Mouse (Mus musculus) c-Kit-negative CD71-positive TER-119-positive erythroid progenitor cells, embryonic 14.5 days (primary cell): ENCODE data around the gene 1700018B08Rik.

Source experiments
- DNase-seq: peaks from one replicate; pipeline ENCODE4 v3.0.0-alpha.2; 2013; ENCODE audit warnings: low read depth, low spot score

1700018B08Rik gene

DNA sequence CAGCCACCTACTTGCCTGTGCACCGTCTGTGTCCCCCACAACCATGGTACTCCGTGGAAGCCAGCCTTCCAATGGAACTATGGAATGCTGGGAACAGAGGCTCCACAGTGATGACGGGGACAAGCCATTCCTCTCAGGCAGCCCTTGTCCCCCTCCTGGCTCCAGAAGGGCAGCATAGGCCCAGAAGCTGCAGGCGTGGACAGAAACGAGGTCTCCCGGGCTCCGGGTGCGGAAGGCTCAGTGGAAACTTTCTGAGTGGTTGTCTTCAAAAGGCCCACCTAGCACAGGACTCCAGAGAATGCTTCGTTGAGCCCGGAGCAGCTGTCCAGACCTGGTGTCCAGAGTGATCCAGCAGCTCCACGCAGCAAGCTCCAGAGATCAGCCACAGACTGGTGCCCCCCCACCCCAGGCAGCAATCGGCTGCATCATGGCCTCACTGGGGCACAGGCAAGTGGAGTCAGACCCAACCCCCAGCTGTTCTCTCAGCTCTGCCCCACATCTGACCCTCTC is at the start of gene 1700018B08Rik:
TSS of gene 1700018B08Rik (minus strand) at position 45 of the 510 bp plus-strand sequence.
- DNase-seq: no peak

DNA sequence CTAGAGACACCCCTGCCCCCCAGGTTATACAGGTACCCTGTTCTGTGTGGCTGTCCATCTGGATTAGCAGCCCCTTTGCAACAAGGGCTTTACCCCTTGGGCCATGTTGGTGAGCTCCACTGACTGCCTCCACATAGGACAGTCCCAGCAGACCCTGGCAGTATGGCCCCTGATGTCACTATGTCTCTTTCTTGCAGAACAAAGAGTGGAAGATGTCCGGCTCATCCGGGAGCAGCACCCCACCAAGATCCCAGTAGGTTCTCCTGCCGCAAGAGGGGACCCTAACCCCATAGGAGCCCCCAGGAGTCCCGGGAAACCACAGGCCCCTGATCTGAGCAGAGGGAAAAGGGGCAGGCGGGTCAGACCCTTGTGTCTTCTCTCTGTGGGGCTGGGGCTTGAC is 49.2 kb upstream of the 1700018B08Rik start:
- DNase-seq: no peak

DNA sequence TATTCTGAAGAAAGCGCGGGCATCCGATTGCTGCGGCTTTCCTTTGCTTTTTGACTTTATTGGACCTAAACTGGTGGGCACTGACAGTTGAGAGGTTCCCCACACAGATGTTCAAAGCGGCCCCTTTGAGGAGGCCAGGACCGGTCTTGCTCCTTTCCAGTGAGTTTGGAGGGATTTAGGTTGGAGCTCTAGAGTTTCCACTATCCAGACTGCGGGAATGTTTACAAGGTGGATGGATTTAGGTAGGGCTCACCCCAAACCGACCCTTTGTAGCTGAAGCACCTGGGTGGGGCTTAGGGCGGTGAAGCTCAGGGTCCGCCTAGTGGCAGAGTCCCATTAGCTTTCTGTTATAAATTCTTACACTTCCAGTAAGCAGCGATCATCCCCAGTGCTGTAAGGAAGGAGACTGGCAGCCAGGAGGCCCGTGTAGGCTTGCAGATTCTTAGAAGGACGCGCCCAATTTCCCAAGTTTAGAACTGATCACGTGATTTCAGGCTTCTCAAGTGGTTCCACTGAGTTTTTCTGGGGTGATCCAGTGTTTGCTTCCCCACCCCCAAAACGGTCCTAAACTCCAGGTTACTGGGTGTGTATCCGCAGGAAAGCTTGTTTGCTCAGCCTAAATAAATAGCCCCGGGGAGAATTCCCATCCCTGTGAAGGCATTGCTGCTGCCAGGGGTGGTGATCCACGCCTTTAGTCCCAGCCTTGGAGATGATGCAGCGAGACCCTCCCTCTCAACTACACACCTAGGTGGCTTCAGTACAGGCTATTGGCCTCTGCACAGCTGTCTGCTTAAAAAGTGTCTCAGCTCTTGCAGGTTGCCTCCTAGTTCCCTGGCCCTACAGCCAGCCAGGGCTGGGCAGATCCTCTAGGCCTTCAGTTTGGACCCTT is 47.3 kb upstream of the 1700018B08Rik start:
- DNase-seq: peak; percentile 64

DNA sequence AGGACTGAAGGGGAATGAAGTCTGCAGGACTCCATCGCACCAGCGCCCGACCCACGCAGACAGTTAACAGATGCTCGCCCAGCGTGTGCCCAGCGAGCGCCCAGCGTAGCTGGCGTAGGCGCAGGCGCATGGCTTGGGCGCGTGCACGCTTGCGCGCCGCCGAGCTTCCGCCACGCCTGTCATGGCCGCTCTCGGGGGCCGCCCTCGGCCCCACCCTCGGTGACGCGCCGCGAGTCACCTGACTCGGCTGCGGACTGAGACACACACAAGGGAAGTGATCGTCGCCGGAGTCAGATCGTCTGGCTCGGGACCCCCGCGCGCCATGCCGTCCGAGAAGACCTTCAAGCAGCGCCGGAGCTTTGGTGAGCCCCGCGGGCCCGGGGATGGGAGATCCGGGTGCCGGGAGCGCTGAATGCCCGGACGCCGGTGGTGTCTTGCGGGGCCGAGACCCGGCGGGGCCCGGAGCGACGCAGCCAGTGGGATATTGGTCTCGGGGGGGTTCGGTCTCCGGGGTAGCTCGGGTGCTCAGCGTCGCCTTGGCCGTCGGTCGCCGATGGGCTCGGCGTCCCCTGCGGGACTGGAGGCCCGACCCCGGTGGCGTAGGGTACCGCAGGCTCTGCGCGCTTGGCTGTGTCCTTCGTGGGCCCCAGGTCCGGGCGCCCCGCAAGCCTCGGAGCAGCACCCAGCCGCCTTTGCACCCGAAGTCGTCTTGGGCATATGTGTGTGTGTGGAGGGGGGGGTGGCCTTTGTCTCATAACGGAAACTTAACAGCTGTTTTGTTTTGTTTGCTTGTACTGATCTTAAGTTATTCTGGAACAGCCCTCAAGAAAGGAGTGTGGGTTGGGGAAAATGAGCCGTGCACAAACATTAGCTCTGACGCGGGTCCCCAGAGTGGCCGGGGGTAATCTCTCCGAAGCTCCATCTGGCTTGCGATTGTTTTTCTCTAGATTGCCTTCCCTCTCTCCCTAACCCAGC is 46.4 kb upstream of the 1700018B08Rik start, which contains the start of gene Map1lc3b:
TSS of gene Map1lc3b (plus strand) at position 159 of the 975 bp plus-strand sequence.
- peak; percentile 90 for DNase-seq

DNA sequence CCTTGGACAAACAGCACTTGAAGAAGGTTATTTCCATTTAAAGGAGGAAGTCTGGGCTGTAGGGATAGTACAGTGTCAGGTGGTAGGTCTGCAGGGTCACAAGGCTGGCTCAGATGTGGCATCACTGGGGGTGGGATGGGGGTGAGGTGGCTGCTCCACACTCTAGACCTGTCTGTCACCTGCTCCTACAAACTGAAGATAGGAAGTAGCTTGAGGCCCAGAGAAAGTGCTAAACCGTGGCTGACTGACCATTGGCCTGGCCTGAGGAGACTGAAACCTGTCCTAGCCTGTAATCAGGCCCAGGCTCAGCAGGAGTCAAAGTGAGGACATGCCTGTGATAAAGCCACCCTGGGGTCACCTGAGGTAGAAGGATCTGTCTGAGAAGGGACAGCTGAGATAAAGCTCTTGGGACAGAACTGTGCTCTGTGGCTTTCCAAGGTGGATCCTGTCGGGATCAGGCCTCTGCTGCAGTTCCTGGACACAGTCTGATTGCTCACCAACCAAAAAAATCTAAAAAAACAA is 45.1 kb upstream of the 1700018B08Rik start:
- peak; percentile 44 for DNase-seq

DNA sequence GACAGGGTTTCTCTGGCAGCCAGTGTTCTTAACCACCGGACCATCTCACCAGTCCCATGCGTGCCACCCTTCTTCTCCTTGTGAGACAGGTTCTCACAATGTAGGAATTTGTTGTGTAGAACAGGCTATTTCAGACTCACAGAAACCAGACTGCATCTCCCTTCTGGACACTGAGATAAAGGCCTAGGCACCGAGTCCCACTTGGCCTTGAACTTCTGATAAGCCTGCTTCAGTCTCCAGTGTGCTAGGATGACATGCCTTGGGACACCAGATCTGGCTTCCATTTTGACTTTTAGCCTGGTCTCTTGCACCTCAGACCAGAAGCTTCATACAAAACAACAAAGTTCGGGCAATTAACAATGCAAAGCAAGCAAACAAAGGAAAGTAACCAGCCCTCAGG is 44.6 kb upstream of the 1700018B08Rik start:
- peak; percentile 81 for DNase-seq

DNA sequence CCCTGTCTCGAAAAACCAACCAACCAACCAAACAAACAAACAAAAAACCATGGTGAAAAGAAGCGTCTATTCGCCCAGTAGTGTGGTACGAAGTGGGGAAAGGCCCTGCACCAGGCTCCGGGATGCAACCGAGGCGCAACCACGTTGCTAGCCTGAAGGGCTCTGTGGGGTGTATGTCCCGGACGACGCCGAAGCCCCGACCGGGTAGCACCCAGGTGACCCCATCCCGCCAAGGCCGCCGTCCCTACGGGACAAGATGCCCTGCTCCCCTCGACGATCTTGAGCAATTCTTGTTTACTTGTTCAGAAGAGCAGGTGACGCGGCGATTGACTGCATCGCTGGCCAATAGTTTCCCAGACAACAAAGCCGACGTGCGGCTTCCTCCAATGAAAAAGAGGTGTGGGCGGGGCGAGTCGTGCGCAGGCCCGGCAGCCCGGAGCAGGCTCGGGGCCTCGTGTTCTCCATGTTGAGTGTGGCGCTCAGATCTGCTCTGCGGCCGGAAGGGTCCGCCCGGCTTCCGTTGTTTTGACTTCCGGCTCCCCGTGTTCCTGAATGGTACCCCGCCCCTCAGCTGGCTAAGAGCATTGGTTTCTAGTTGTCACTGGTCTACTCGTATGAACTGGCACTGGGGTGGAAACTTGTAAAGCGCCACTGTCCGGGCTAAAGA is 41.2 kb upstream of the 1700018B08Rik start:
- DNase-seq: peak; percentile 98

DNA sequence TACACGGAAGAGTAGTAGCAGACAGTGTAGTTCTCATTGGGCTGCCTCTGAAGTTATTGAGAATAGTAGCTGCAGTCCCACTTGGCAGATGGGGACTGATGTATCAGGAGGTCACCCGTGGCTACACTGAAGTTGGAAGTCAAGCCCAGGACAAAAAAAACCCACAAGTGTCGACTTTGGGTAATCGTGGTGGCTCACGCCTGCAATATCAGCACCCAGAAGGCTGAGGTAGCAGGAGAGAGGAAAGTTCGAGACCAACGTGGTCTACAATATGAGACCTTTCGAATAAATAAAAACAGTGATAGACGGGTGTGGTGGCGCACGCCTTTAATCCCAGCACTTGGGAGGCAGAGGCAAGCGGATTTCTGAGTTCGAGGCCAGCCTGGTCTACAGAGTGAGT is 40.6 kb upstream of the 1700018B08Rik start:
- DNase-seq: no peak

DNA sequence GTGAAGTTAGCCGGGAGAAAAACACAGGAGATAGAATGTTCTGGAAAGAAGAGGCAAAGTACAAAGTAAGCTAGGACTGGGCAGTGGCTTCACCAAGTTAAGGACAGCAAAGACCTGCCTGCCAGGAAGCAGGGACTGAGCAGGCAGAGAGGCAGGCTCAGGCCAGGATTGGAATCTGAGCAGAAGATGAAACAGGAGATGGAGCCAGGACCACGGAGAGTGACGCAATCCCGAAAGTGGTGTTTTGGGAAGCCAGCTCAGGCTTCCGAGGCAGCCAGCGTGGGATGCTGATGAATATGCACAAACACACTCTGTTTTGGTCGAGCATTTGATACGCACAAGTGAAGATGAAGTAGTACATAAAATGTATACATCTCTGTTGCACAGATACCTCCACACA is 39.5 kb upstream of the 1700018B08Rik start:
- DNase-seq: no peak

DNA sequence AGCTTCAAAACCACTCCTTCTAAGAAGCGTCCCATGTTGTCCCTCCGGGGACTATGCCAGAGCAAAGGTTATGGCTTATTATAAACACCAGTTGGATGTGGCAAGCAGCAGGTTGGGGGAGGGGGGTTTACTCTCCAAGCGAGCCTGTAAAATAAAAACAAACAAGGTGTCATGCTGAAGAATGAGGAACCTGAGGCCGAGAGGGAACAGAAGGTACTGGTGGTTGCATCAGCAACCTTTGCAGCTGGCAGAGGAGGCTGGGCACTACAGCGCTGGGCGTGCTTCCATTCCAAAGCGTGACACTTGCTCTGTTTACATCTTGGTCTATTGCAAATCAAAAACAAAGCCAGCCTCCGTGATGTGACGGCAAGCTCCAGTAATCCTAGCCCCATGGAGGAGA is 36.3 kb upstream of the 1700018B08Rik start:
- no peak for DNase-seq

DNA sequence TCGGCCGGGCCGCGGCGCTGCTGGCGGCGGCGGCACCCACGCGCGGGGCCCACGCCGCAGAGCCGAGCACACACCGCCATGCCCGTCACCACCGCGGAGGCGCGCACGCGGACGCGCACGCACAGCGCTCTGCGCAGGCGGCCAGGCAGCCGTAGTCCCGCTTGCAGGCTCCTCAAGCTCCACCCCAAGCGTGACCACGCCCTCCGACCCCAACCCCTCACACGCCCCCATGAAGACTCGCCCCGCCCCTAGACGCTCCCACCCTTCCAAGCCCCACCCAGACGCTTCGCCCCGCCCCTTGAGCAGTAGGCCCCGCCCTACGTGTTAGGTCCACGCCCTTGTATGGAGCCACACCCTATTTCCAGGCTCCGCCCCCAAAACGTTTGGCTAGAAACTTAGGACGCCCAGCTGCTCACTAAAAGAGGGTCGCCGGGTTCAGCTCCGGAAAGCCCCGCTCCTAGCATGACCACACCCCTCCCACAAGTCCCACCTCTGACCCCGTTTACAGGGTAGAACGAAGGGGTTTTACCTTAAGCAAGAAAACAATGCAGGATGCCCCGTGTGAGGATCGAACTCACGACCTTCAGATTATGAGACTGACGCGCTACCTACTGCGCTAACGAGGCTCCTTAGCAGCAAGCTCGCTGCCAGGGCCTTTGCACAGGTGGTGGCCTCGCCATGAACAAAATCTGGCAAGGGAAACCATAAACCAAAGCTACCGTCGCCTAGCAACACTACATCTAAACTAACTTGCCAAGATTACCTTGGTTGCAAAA is 34.7 kb upstream of the 1700018B08Rik start, which contains the start of gene Fbxo31:
TSS of gene Fbxo31 (minus strand) at position 131 of the 776 bp plus-strand sequence.
- DNase-seq: peak; percentile 85

DNA sequence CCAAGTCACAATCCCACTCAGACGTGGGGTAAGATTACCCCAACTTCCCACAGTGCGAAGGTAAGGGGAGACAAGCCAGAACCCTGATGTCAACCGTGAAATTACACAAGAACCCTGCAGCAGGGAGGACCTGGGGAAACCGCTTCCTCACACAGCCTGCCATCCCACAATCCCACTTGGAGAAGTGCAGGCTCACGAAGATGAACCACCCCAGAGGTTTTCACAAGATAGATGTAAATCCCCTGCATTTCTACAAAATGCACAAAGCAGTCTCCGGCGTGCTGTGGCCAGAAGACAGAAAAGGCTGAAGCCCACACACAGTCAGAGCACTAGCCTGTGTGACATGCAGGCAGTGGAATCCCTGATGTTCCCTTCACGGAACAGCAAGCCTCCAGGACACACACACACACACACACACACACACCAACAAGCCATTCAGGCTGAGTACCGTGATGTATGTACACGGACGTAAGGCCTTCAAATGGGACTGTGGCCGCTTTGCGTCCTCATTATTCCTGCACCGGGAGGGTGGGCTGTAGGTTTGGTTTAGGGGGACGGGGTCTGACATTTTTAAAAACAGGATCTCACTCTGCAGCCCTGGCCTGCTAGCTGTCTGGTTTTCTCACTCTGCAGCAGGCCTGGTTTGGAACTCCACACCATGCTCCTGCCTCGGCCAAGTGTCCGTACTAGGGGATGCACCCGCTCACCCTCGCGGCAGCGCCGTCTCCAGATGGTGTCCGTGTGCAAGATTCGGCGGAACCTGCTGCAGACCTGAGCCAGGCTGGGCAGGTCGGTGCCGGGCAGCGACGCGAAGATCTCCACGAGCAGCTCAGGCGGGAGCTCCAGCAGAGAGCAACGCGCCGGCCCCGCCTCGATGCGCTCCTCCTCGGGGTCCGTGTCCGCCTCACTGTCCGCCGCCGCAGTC is 33.9 kb upstream of the 1700018B08Rik start:
- no peak for DNase-seq

DNA sequence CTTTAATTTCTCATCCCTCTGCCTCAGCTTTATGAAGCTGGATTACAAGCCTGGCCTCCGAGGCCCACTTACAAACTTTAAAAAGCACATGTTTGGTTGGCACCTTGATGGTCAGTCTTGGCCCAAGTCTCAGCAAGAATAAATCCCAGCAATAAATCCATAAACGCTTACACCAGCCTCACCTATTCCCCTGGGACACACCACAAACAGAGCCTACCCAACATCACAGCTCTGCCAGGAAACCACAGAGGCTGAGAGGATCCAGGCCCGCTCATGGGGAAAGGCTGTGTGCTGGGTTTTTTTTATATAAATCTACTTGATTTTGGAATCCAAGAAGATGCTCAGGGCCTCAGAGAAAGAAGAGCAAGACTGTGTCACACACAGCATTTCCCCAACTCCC is 31.5 kb upstream of the 1700018B08Rik start:
- no peak for DNase-seq

DNA sequence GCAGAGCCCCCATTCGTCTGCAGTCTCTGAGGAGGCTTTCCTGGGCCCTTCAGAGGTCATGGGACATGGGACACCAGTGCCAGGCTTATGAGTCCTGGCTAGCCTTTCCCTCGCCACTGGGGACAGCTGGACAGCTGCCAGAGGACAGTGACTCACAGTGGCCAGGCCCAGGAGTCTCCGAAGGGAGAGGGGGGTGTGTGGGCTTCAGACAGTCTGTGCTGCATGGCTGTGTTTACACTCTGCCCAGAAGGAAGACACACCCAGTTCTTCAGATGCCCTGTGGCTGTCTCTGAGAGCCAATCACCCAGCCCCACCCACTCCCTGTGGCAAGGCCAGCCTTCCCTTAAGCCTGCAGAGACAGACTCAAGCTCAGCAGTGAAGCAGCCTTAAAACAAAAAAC is 29.2 kb upstream of the 1700018B08Rik start:
- DNase-seq: no peak

DNA sequence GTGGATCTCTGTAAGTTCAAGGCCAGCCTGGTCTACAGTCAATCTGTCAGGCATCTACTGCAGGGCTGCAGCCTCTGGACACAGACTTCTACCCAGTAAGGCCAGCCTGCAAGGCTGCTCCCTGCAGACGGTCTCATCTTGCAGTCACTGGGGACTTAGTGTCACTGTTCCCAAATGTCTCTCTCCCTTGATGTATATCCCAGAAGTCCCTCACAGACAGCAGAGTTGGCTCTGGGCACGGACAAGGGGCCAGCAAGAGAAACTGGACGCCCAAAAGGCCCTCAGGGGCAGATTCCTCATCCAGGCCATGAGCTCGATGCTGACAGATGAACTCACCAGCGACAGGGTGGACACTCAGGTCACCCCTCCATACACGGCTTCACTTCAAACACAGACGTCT is 28.0 kb upstream of the 1700018B08Rik start:
- DNase-seq: no peak

DNA sequence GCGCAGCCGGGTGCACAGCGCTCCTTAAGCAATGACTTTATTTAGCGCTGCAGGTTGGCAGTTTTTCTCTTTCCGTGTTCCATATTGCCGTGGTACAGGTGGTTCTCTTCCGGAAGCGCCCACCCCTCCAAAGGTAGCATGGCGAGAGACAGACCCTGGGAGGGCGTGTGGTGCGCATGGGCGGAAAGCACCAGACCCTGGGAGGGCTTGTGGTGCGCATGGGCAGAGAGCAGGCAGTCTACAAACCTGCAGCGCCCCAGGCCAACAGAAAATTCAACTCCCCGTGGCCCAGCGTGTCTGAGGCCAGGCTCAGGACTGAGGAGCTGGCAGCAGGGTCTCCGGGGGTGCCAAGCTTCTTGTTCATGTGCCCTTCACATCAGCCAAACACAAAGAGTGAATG is 26.7 kb upstream of the 1700018B08Rik start:
- DNase-seq: no peak

DNA sequence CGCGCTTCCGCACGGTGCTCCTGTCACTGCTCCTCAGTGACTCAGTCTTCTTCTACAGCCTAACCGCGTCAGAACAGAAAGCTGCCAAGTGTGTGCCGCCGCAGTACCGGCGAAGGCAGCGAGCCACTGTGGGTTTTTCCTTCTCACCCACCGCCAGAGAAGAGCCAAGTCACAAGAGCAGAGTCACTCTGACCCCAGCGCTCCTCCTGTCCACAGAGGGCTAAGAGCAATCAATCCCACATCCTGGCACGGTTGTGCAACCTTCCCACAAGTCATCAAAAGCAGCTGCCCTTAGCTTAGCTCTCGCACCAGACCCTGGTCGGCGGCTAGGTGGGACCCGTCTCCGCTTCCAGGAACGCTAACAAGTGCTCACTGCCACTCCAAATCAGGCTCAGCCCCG is 26.2 kb upstream of the 1700018B08Rik start:
- no peak for DNase-seq

DNA sequence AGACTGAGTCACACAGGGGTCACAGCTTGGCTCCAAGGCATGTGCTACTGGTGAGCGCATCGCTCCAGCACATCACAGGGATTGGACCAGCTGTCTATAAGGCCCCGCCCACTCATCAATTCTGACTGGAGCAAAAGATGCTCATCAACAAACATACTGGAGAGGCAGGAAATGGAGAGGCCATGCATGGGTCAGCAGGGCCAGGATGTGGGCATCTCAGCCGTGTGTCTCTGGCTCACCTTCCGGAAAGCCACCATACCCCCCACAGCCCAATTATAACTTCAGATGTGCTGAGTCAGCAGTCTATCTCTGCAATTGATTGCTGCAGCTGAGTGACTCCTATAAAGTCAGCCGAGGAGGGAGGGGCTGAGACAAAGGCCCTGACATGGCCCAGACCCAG is 24.2 kb upstream of the 1700018B08Rik start:
- no peak for DNase-seq

DNA sequence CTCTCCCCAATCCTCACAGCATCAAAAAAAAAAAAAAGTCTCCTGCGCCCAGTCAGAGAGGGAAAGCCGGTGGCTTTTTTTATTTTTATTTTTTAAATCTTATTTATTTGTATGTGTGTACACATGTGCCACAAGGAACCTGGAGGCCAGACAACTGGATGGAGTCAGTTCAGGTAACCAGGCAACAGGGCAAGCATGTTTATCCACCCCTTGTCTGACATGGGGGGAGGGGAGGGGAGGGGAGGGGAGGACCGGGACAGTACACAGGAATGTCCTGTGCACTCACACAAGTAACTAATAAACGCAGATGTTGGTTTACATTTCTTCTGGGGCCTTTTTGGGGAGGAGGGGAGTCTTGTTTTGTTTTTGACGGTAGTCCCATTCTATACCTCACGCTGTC is 19.6 kb upstream of the 1700018B08Rik start:
- DNase-seq: no peak
